Mouse (Mus musculus): ENCODE data around the gene Gm10382.

DNA sequence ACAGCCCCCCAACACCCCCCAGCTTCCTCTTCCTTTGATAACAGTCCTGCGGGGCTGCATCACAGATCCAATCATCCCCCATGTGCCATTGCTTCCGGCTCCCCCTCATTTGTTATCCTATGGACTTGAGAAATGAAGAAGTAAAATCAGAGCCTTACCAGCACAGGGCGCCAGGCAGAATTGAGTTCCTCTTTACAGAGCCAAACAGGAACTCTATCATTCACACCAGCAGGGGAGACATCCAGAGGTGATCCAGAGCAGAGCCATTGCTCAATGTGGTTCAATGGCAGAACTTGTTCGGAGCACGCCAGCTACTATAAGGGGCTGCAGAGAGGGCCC is 30.9 kb upstream of the Gm10382 start:
- TF ChIP-seq CTCF (IDR thresholded peaks at IDR 0.05; ENCODE audit: low read depth) = no peak
- TF ChIP-seq EP300 (IDR thresholded peaks at IDR 0.05; ENCODE audit: low read depth) = no peak

All from liver, embryonic 14.5 days (tissue).